Mouse (Mus musculus): ENCODE measurements around the gene Akirin2. TPM values are rescaled to one million over a fixed set of nuclear protein-coding genes. Genes with fewer than 3 reads are reported as not detected.
"Not testable (repeated sequence)": the region's sequence is repeated elsewhere in the genome, so short reads cannot be mapped to it uniquely, and the experiment has no call there.

Gene Akirin2
- polyA plus RNA-seq, 1 experiment, result 79.2 TPM

GRCm38 (mm10) chr4:34551098-34551809 lies 517 bp downstream of the Akirin2 start:
- TF ChIP-seq CTCF (IDR thresholded peaks at IDR 0.05; ENCODE audit: low read depth, low read length) (no peak), POLR2A (IDR thresholded peaks at IDR 0.05; ENCODE audit: borderline replicate concordance, low read depth, low read length) (no peak)
- peak overlapping the region; percentile 88 for H3K27ac ChIP-seq (ENCODE audit: insufficient read depth, low read depth, low read length)
- peak overlapping the region; percentile 100 for H3K4me3 ChIP-seq (ENCODE audit: insufficient read depth, low read length)
- peaks cover 11% of the 10 kb centered on the region for H3K4me1 ChIP-seq (ENCODE audit: control insufficient read depth, insufficient read depth, low read length)

GRCm38 (mm10) chr4:34551966-34552365 lies 1.2 kb downstream of the Akirin2 start:
- H3K27ac ChIP-seq (ENCODE audit: insufficient read depth, low read depth, low read length), result 0 out of 2 replicates have a peak overlapping the region, but pooled peaks have one; percentile 88
- no peak for TF ChIP-seq POLR2A (IDR thresholded peaks at IDR 0.05; ENCODE audit: borderline replicate concordance, low read depth, low read length)
- peak overlapping the region; percentile 100 for H3K4me3 ChIP-seq (ENCODE audit: insufficient read depth, low read length)
- H3K4me1 ChIP-seq (ENCODE audit: control insufficient read depth, insufficient read depth, low read length), result peaks cover 11% of the 10 kb centered on the region

DNA sequence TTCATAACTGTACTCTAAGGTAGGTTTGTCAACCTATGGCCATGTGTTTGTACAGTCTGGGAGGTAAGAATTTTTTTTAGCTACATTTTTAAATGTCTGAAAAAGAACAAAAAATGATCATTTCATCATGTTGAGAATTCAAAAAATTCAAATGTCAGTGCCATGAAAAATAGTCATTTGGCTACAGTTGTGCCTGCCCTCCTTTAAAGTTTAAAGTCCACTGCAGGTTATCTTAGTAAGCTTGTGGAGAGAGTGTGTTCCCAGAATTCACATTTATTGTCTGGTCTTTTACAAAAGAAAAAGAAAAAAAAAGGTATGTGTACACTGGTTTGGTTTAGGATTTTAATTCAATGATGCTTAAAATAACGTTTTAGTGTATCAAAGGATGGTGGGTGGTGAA lies 3.9 kb downstream of the Akirin2 start:
- Histone ChIP-seq H3K4me3 (ENCODE audit: insufficient read depth, low read length) (no peak overlapping the region), H3K4me1 (ENCODE audit: control insufficient read depth, insufficient read depth, low read length) (peaks cover 19% of the 10 kb centered on the region), H3K27ac (ENCODE audit: insufficient read depth, low read depth, low read length) (no peak overlapping the region)
- TF ChIP-seq POLR2A (IDR thresholded peaks at IDR 0.05; ENCODE audit: borderline replicate concordance, low read depth, low read length) (no peak), CTCF (IDR thresholded peaks at IDR 0.05; ENCODE audit: low read depth, low read length) (no peak)

GRCm38 (mm10) chr4:34555604-34556003 lies 4.9 kb downstream of the Akirin2 start:
- H3K27ac ChIP-seq (ENCODE audit: insufficient read depth, low read depth, low read length), result no peak overlapping the region
- H3K4me3 ChIP-seq (ENCODE audit: insufficient read depth, low read length), result no peak overlapping the region
- TF ChIP-seq CTCF (IDR thresholded peaks at IDR 0.05; ENCODE audit: low read depth, low read length), result no peak
- TF ChIP-seq POLR2A (IDR thresholded peaks at IDR 0.05; ENCODE audit: borderline replicate concordance, low read depth, low read length), result no peak
- H3K4me1 ChIP-seq (ENCODE audit: control insufficient read depth, insufficient read depth, low read length), result peaks cover 17% of the 10 kb centered on the region

GRCm38 (mm10) chr4:34556183-34556582 lies 5.4 kb downstream of the Akirin2 start:
- H3K4me3 ChIP-seq (ENCODE audit: insufficient read depth, low read length), result no peak overlapping the region
- H3K27ac ChIP-seq (ENCODE audit: insufficient read depth, low read depth, low read length), result no peak overlapping the region
- peaks cover 17% of the 10 kb centered on the region for H3K4me1 ChIP-seq (ENCODE audit: control insufficient read depth, insufficient read depth, low read length)
- TF ChIP-seq POLR2A (IDR thresholded peaks at IDR 0.05; ENCODE audit: borderline replicate concordance, low read depth, low read length) (no peak), CTCF (IDR thresholded peaks at IDR 0.05; ENCODE audit: low read depth, low read length) (no peak)

GRCm38 (mm10) chr4:34560971-34561370 lies 10.2 kb downstream of the Akirin2 start:
- no peak overlapping the region for H3K27ac ChIP-seq (ENCODE audit: insufficient read depth, low read depth, low read length)
- TF ChIP-seq CTCF (IDR thresholded peaks at IDR 0.05; ENCODE audit: low read depth, low read length) (no peak; the same call in 1 of the 2 replicates), POLR2A (IDR thresholded peaks at IDR 0.05; ENCODE audit: borderline replicate concordance, low read depth, low read length) (no peak)
- H3K4me1 ChIP-seq (ENCODE audit: control insufficient read depth, insufficient read depth, low read length), result peaks cover 8% of the 10 kb centered on the region
- H3K4me3 ChIP-seq (ENCODE audit: insufficient read depth, low read length), result no peak overlapping the region

- H3K27ac ChIP-seq (ENCODE audit: insufficient read depth, low read depth, low read length), result no peak overlapping the region
- no peak overlapping the region for H3K4me3 ChIP-seq (ENCODE audit: insufficient read depth, low read length)
- no peaks in the 10 kb centered on the region for H3K4me1 ChIP-seq (ENCODE audit: control insufficient read depth, insufficient read depth, low read length)
- TF ChIP-seq POLR2A (IDR thresholded peaks at IDR 0.05; ENCODE audit: borderline replicate concordance, low read depth, low read length) (no peak), CTCF (IDR thresholded peaks at IDR 0.05; ENCODE audit: low read depth, low read length) (no peak)
Measured at GRCm38 (mm10) chr4:34566226-34566625, 15.5 kb downstream of the Akirin2 start.

DNA sequence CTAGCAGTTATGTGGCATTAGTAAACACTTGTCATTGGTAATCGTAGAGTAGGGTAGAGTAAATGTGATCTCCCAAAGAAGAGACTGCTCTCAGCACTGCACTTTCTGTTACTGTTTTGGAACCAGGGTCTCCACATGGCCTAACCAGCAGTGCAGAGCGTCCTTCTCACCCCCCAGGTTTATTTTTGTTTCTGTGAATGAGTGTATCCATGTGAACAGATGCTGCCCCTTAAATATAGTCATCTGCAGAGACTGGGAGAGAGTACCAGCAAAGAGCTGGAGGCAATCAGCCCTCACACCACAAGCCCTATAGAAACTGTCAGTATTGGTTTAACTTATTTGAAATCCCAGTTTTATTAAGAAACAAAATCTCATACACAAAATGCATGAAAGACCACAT lies 22.1 kb downstream of the Akirin2 start:
- no peaks in the 10 kb centered on the region; the same call in 1 of the 2 replicates for H3K4me1 ChIP-seq (ENCODE audit: control insufficient read depth, insufficient read depth, low read length)
- no peak for TF ChIP-seq POLR2A (IDR thresholded peaks at IDR 0.05; ENCODE audit: borderline replicate concordance, low read depth, low read length)
- no peak for TF ChIP-seq CTCF (IDR thresholded peaks at IDR 0.05; ENCODE audit: low read depth, low read length)
- H3K4me3 ChIP-seq (ENCODE audit: insufficient read depth, low read length), result no peak overlapping the region
- H3K27ac ChIP-seq (ENCODE audit: insufficient read depth, low read depth, low read length), result no peak overlapping the region

DNA sequence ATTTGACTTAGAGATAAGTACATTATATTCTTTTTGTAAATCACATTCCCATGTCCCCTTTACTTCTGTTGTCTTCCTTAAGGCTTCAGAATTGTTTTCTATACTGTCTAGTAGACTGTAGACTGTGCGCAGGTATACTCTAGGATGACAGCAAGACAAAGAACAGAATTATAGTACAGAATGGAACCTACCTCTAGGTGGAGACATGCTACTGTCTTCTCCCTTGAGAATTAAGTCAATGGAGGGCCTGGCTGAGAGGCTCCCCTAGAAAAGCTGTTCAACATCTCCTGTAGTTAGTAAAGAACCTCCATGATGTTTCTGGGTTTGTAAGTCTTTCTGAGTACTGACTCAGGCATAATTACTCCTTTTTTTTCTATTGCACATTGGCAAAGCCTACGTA lies 26.3 kb downstream of the Akirin2 start:
- Histone ChIP-seq H3K27ac (ENCODE audit: insufficient read depth, low read depth, low read length) (no peak overlapping the region), H3K4me1 (ENCODE audit: control insufficient read depth, insufficient read depth, low read length) (no peaks in the 10 kb centered on the region; the same call in 1 of the 2 replicates), H3K4me3 (ENCODE audit: insufficient read depth, low read length) (no peak overlapping the region)
- no peak for TF ChIP-seq CTCF (IDR thresholded peaks at IDR 0.05; ENCODE audit: low read depth, low read length)
- no peak for TF ChIP-seq POLR2A (IDR thresholded peaks at IDR 0.05; ENCODE audit: borderline replicate concordance, low read depth, low read length)

- H3K27ac ChIP-seq (ENCODE audit: insufficient read depth, low read depth, low read length), result no peak overlapping the region
- no peaks in the 10 kb centered on the region; the same call in 1 of the 2 replicates for H3K4me1 ChIP-seq (ENCODE audit: control insufficient read depth, insufficient read depth, low read length)
- H3K4me3 ChIP-seq (ENCODE audit: insufficient read depth, low read length), result no peak overlapping the region
- TF ChIP-seq POLR2A (IDR thresholded peaks at IDR 0.05; ENCODE audit: borderline replicate concordance, low read depth, low read length) (no peak), CTCF (IDR thresholded peaks at IDR 0.05; ENCODE audit: low read depth, low read length) (no peak)
Measured at GRCm38 (mm10) chr4:34579215-34579614, 28.5 kb downstream of the Akirin2 start.

- H3K4me1 ChIP-seq (ENCODE audit: control insufficient read depth, insufficient read depth, low read length); H3K27ac ChIP-seq (ENCODE audit: insufficient read depth, low read depth, low read length); H3K4me3 ChIP-seq (ENCODE audit: insufficient read depth, low read length): not testable (repeated sequence)
Measured at GRCm38 (mm10) chr4:34581489-34581888, 30.8 kb downstream of the Akirin2 start.
